Mouse (Mus musculus): ENCODE measurements at regions not wholly inside any gene's neighbourhood (a gene's known extent, or its start where the extent isn't known, plus 50 kb on each side); places are given as distances from the start of the nearest gene placed in this dataset.

DNA sequence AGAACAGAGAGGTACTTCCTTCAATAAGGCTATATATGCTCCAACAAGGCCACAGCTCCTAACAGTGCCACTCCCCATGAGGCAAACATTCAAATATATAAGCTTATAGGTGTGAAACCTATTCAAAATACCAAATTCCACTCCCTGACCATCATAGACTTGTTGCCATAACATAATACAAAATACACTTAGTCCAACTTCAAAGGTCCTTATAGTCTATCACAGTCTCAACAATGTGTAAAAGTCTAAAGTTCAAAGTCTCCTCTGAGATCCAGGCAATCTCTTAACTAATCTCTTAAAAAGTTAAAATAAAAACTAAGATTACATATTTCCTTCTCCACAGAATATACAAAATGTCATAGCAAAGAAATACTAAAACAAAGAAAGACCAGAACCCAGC is 574.5 kb downstream of the Hs3st4 start:
- H3K27me3 ChIP-seq (ENCODE audit: insufficient read depth, low read length): no peaks in the 10 kb centered on the region
- no peak overlapping the region for H3K9ac ChIP-seq
- no peak overlapping the region for H3K27ac ChIP-seq (ENCODE audit: low read depth, low read length)
- no peaks in the 10 kb centered on the region for H3K36me3 ChIP-seq (ENCODE audit: insufficient read depth)
- H3K4me1 ChIP-seq (ENCODE audit: insufficient read depth): no peaks in the 10 kb centered on the region
- ATAC-seq: no peak
- TF ChIP-seq CTCF (IDR thresholded peaks at IDR 0.05; ENCODE audit: low read depth): no peak
- no peak for DNase-seq
- no peaks in the 10 kb centered on the region for H3K9me3 ChIP-seq (ENCODE audit: low read length)
- no peak overlapping the region for H3K4me3 ChIP-seq (ENCODE audit: low read depth, low read length)
- H3K4me2 ChIP-seq (ENCODE audit: low read depth): no peak overlapping the region

DNA sequence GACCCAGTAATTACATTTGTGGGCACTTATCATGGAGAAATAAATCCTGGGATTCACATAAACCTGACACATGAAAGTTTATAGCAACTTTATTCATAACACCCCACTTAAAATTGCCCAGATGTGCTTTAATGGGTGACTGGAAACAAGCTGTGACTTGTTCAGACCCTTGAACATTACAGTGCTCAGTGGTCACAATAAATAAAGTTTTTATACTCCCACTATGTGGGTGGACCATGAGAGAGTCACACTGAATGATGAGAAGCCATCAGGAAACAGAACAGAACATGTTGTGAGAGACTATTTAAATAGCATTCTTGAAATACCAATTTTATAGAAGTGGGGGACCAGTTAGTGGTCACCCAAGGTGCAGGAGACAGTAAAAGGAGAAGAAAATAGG is 588.1 kb downstream of the Hs3st4 start:
- ATAC-seq: no peak
- no peak for DNase-seq
- Histone ChIP-seq H3K27ac (ENCODE audit: low read depth, low read length) (no peak overlapping the region), H3K9ac (no peak overlapping the region), H3K4me1 (ENCODE audit: insufficient read depth) (no peaks in the 10 kb centered on the region), H3K9me3 (ENCODE audit: low read length) (no peaks in the 10 kb centered on the region), H3K27me3 (ENCODE audit: insufficient read depth, low read length) (no peaks in the 10 kb centered on the region), H3K4me2 (ENCODE audit: low read depth) (no peak overlapping the region), H3K4me3 (ENCODE audit: low read depth, low read length) (no peak overlapping the region), H3K36me3 (ENCODE audit: insufficient read depth) (no peaks in the 10 kb centered on the region)
- TF ChIP-seq CTCF (IDR thresholded peaks at IDR 0.05; ENCODE audit: low read depth): no peak

DNA sequence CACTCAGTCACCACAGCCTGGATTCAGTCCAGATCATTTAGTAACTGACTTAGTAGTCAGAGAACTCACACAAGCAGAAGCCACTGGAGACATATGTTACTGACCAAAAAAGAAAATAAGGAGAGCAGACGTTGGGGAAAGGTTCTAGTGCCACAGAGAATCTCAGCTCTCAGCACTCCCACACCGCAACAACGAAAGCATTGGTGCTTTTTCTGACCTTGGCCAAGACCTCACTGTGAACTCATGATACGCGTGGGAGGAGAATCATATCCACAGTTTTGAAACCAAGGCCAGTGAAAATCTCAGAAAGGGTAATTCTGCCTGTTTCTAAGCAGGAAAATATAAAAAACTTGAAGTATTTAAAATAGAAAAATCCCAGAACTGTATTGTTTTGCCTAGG is 591.0 kb downstream of the Hs3st4 start:
- DNase-seq: no peak
- Histone ChIP-seq H3K4me2 (ENCODE audit: low read depth) (no peak overlapping the region), H3K4me1 (ENCODE audit: insufficient read depth) (no peaks in the 10 kb centered on the region), H3K4me3 (ENCODE audit: low read depth, low read length) (no peak overlapping the region), H3K27ac (ENCODE audit: low read depth, low read length) (no peak overlapping the region), H3K9me3 (ENCODE audit: low read length) (no peaks in the 10 kb centered on the region), H3K9ac (no peak overlapping the region), H3K27me3 (ENCODE audit: insufficient read depth, low read length) (no peaks in the 10 kb centered on the region), H3K36me3 (ENCODE audit: insufficient read depth) (no peaks in the 10 kb centered on the region)
- WGBS: 88% methylated on average over 5 of the region's 5 CpGs
- TF ChIP-seq CTCF (IDR thresholded peaks at IDR 0.05; ENCODE audit: low read depth): no peak
- ATAC-seq: no peak

DNA sequence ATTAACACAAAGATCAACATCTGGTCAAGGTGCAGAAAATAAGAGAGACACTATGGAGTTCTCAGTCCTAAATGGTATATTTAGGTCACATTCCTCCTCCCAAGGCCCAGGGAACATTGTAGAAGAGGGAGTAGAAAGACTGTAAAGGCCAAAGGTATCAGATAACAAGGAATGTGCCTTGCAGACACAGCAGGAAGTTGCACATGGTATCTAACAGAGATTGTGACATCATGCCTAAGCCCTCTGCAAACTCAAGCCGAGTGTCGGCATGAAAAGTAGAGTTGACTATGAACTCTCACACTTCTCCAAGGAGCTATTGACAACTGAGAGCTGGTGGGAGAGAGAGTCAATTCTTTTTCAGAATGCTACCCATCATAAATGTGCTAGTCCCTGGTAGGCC is 598.7 kb downstream of the Hs3st4 start:
- Histone ChIP-seq H3K36me3 (ENCODE audit: insufficient read depth) (no peaks in the 10 kb centered on the region), H3K4me3 (ENCODE audit: low read depth, low read length) (no peak overlapping the region), H3K9ac (no peak overlapping the region), H3K27me3 (ENCODE audit: insufficient read depth, low read length) (no peaks in the 10 kb centered on the region), H3K4me1 (ENCODE audit: insufficient read depth) (no peaks in the 10 kb centered on the region), H3K4me2 (ENCODE audit: low read depth) (no peak overlapping the region), H3K9me3 (ENCODE audit: low read length) (no peaks in the 10 kb centered on the region), H3K27ac (ENCODE audit: low read depth, low read length) (no peak overlapping the region)
- ATAC-seq (no peak), DNase-seq (no peak)
- TF ChIP-seq CTCF (IDR thresholded peaks at IDR 0.05; ENCODE audit: low read depth): no peak
- WGBS: 91% methylated on average over 2 of the region's 2 CpGs

DNA sequence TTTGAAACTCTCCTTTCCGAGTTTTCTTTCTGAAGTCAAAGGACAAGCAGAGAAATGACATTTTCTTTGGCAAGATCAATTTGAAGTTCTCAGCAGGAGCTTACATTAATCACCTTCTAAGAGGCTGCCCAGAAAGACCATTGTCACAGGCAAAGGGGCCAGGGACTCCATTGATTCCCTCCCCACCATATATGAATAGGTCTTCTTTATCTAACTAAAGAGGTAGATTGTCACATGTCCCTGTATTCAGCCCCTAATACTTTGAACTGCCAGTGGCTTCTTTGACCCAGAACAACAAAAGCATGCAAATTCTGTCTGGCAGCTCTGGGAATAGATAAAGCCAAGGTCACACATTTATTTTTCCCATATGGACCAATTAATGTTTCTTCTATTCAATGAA is 602.6 kb downstream of the Hs3st4 start:
- H3K4me2 ChIP-seq (ENCODE audit: low read depth): no peak overlapping the region
- TF ChIP-seq CTCF (IDR thresholded peaks at IDR 0.05; ENCODE audit: low read depth): no peak
- no peak overlapping the region for H3K9ac ChIP-seq
- 33% methylated on average over 1 of the region's 1 CpGs for WGBS
- H3K9me3 ChIP-seq (ENCODE audit: low read length): no peaks in the 10 kb centered on the region
- H3K4me3 ChIP-seq (ENCODE audit: low read depth, low read length): no peak overlapping the region
- no peaks in the 10 kb centered on the region for H3K4me1 ChIP-seq (ENCODE audit: insufficient read depth)
- ATAC-seq: no peak
- no peak overlapping the region for H3K27ac ChIP-seq (ENCODE audit: low read depth, low read length)
- no peaks in the 10 kb centered on the region for H3K36me3 ChIP-seq (ENCODE audit: insufficient read depth)
- DNase-seq: no peak
- H3K27me3 ChIP-seq (ENCODE audit: insufficient read depth, low read length): no peaks in the 10 kb centered on the region

DNA sequence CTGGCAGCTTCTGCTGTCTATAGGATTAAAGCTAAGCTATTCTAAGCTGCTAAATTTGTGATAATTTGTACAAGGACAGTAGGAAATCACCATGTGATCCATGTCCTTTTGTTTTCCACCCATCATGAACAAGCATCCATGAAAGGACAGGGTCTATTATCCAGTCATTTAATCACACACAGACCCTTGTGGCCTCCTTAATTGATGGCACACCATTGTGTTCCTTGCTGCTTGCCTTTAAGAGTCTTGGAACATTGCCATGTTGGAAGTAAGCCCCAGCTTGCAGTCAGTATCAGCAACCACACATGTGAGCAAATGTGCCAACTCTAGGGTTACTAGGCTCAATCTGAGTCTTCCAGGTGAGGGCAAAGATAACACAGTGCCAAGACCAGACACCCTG is 608.7 kb downstream of the Hs3st4 start:
- Histone ChIP-seq H3K4me3 (ENCODE audit: low read depth, low read length) (no peak overlapping the region), H3K9ac (no peak overlapping the region), H3K27me3 (ENCODE audit: insufficient read depth, low read length) (no peaks in the 10 kb centered on the region), H3K4me2 (ENCODE audit: low read depth) (no peak overlapping the region), H3K27ac (ENCODE audit: low read depth, low read length) (no peak overlapping the region), H3K36me3 (ENCODE audit: insufficient read depth) (no peaks in the 10 kb centered on the region), H3K4me1 (ENCODE audit: insufficient read depth) (no peaks in the 10 kb centered on the region), H3K9me3 (ENCODE audit: low read length) (no peaks in the 10 kb centered on the region)
- ATAC-seq (no peak), DNase-seq (no peak)
- TF ChIP-seq CTCF (IDR thresholded peaks at IDR 0.05; ENCODE audit: low read depth): no peak

DNA sequence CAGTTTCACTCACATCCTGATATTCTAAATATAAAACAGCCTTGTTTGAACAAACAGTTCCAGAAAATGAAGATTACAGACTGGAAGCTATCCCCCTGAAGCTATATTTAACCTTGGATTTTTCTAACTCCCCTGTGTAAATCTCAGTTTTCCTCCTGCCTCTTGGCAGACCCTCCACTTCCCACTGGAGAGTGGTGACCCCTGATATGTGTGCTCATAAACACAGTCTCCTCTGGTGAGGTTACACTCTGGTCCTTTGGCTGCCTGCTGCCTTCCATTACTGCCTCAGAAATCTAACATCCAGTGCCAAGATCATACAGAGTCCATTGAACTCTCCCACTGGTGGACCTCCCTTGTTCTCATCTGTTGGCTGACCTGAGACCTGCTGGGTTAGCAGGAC is 610.8 kb downstream of the Hs3st4 start:
- Histone ChIP-seq H3K9ac (no peak overlapping the region), H3K4me3 (ENCODE audit: low read depth, low read length) (no peak overlapping the region), H3K4me1 (ENCODE audit: insufficient read depth) (no peaks in the 10 kb centered on the region), H3K27ac (ENCODE audit: low read depth, low read length) (no peak overlapping the region), H3K27me3 (ENCODE audit: insufficient read depth, low read length) (no peaks in the 10 kb centered on the region), H3K36me3 (ENCODE audit: insufficient read depth) (no peaks in the 10 kb centered on the region), H3K4me2 (ENCODE audit: low read depth) (no peak overlapping the region), H3K9me3 (ENCODE audit: low read length) (no peaks in the 10 kb centered on the region)
- no peak for ATAC-seq
- TF ChIP-seq CTCF (IDR thresholded peaks at IDR 0.05; ENCODE audit: low read depth): no peak
- DNase-seq: no peak

DNA sequence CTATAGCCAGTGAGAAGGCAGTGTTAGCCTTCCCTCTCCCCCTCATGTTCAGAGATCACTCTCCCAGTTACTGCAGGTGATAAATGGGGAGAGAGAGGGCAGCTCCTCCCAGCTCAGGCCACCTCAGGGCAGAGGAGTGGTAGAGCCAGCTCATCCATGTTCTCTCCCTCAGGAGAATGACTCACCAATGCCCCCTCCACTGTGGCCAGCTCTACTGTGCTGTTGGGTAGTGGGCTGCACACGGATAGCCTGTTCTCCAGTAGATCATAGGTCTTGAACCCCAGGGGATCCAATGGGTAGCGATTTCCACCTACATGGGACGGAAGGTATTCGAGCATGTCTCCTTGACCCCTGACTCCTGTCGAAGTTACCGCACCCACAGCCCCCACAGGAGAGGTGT is 618.1 kb downstream of the Hs3st4 start:
- WGBS: 98% methylated on average over 6 of the region's 6 CpGs
- TF ChIP-seq CTCF (IDR thresholded peaks at IDR 0.05; ENCODE audit: low read depth): no peak
- no peak for DNase-seq

More for the DNA sequence above, 618.1 kb downstream of the Hs3st4 start:
- no peaks in the 10 kb centered on the region for H3K9me3 ChIP-seq (ENCODE audit: low read length)
- no peaks in the 10 kb centered on the region for H3K27me3 ChIP-seq (ENCODE audit: insufficient read depth, low read length)
- no peak overlapping the region for H3K27ac ChIP-seq (ENCODE audit: low read depth, low read length)
- ATAC-seq: no peak
- H3K9ac ChIP-seq: no peak overlapping the region
- no peak overlapping the region for H3K4me3 ChIP-seq (ENCODE audit: low read depth, low read length)
- no peaks in the 10 kb centered on the region for H3K36me3 ChIP-seq (ENCODE audit: insufficient read depth)
- no peaks in the 10 kb centered on the region for H3K4me1 ChIP-seq (ENCODE audit: insufficient read depth)
- no peak overlapping the region for H3K4me2 ChIP-seq (ENCODE audit: low read depth)

Data from forebrain, postnatal 0 days (tissue).